Mouse (Mus musculus) ES-E14 (cell line): Measurements from ENCODE around the gene Espl1.

Experiments
- MAFK ChIP-seq: IDR thresholded peaks from 2 replicates; pipeline ENCODE4 v1.6.1; 2014; ENCODE audit warnings: mild to moderate bottlenecking, low read depth, low read length, inconsistent platforms; ENCODE audit not compliant: insufficient read depth
- ZC3H11A ChIP-seq: IDR thresholded peaks from 2 replicates; pipeline ENCODE4 v1.6.1; 2012; ENCODE audit warnings: low read depth, mild to moderate bottlenecking, inconsistent platforms, low read length, borderline replicate concordance
- ZNF384 ChIP-seq: IDR thresholded peaks from 2 replicates; pipeline ENCODE4 v1.6.1; 2012; ENCODE audit warnings: low read depth, low read length, inconsistent platforms

DNA sequence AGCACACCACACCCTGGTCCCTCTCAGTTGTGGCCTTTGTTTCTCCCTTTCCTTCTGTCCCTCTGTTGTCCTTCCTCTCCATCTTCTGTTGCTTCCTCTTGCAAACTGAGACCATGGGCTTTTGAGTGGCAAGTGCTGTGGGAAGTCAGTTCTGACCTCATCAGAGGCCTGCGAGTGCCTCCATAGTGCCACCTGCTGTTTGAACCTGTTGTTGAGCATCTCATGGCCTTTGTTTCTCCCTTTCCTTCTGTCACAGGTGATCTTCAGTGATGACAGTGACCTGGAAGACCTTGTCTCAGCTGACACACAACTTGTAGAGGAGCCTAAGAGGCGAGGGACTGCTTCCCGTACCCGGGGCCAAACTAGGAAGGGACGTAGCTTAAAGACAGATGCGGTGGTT, 20.2 kb downstream of the Espl1 start:
- TF ChIP-seq ZNF384 = no peak
- TF ChIP-seq MAFK = no peak
- no peak for TF ChIP-seq ZC3H11A
